Mouse (Mus musculus) forebrain, embryonic 16.5 days (tissue): ENCODE measurements at regions not wholly inside any gene's neighbourhood (a gene's known extent, or its start where the extent isn't known, plus 50 kb on each side); places are given as distances from the start of the nearest gene placed in this dataset.

Experiments
- ATAC-seq: fragments of 200-750 bp; cut with Nextera tagmentation; 2 replicates; pipeline ENCODE4 v1.8.0; 2017; ENCODE audit warnings: mild to moderate bottlenecking, moderate library complexity
- H3K27ac ChIP-seq: fragments of 300-500 bp; sonication (generic); 2 replicates; pipeline ENCODE4 v1.5.1; 2014; ENCODE audit warnings: low read length, control low read depth
- H3K27me3 ChIP-seq: fragments of 300-500 bp; sonication (generic); replicated peaks from 2 replicates; pipeline ENCODE4 v1.6.1; 2014; ENCODE audit warnings: low read length; ENCODE audit not compliant: control insufficient read depth, insufficient read depth
- H3K36me3 ChIP-seq: fragments of 300-500 bp; sonication (generic); 2 replicates; pipeline ENCODE4 v1.6.1; 2014; ENCODE audit not compliant: control insufficient read depth, insufficient read depth
- H3K4me1 ChIP-seq: fragments of 300-500 bp; sonication (generic); replicated peaks from 2 replicates; pipeline ENCODE4 v1.6.1; 2014; ENCODE audit warnings: low read length; ENCODE audit not compliant: control insufficient read depth, insufficient read depth
- H3K4me2 ChIP-seq: fragments of 300-500 bp; sonication (generic); 2 replicates; pipeline ENCODE4 v1.6.1; 2014; ENCODE audit warnings: mild to moderate bottlenecking, low read length, control low read depth
- H3K4me3 ChIP-seq: fragments of 300-500 bp; sonication (generic); replicated peaks from 2 replicates; pipeline ENCODE4 v1.5.1; 2014; ENCODE audit warnings: mild to moderate bottlenecking, low read length, control low read depth
- H3K9ac ChIP-seq: fragments of 300-500 bp; sonication (generic); replicated peaks from 2 replicates; pipeline ENCODE4 v1.6.1; 2014; ENCODE audit warnings: low read depth, low read length, control low read depth
- H3K9me3 ChIP-seq: fragments of 300-500 bp; sonication (generic); 2 replicates; pipeline ENCODE4 v1.6.1; 2016; ENCODE audit warnings: low read length; ENCODE audit not compliant: control insufficient read depth
- WGBS: fragments of 180-500 bp; shearing (Covaris S2); extraction: QIAGEN DNeasy Blood & Tissue Kit; methylation state at CpG from one replicate; pipeline ENCODE4 v1.1.7; 2014; 5-methylcytosine and 5-hydroxymethylcytosine counted together

DNA sequence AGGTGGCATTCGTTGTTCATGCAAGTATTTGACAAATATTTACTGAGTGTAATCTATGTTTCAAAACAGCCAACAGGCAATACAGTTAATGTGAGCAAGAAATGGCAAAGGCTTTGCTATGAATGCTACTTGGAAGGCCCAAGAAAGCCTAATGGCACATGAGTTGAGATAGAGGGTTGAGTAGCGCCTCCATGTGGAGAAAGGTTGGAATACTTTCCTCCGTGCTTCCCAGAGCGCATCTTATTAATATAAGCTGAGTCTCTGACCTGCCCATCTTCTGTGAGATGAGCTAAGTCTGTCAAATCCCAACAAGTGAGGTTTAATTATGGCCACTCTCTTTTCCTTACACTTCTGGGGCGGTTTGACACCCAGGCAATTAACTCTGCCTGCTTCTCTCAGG, 175.7 kb upstream of the Kazn start:
- ATAC-seq, result no peak
- Histone ChIP-seq H3K9me3 (no peaks in the 10 kb centered on the region), H3K4me3 (no peak overlapping the region), H3K27me3 (no peaks in the 10 kb centered on the region), H3K4me1 (peaks cover 24% of the 10 kb centered on the region), H3K9ac (no peak overlapping the region), H3K36me3 (no peaks in the 10 kb centered on the region), H3K27ac (no peak overlapping the region), H3K4me2 (no peak overlapping the region)
- WGBS, result 72% methylated on average over 5 of the region's 5 CpGs

DNA sequence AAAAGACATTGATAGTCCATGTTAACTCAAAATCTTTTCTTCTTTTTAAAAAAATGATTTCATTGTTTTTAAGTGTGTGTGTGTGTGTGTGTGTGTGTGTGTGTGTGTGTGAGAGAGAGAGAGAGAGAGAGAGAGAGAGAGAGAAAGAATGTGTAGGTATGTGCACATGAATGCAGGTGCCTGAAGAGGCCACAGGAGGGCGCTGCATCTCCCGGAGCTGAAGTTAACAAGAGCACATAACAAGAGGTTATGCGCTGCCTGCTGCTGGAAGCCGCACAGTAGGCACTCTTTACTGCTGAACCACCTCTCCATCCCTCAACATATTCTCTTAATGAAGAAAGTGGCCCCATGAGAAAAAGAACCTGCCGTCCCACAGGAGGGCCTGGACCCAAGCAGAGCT, 172.6 kb upstream of the Kazn start:
- Histone ChIP-seq H3K9ac (no peak overlapping the region), H3K9me3 (no peaks in the 10 kb centered on the region), H3K4me2 (no peak overlapping the region; the same call in 1 of the 2 replicates), H3K27ac (peak overlapping the region; percentile 65), H3K36me3 (no peaks in the 10 kb centered on the region), H3K27me3 (no peaks in the 10 kb centered on the region), H3K4me1 (peaks cover 26% of the 10 kb centered on the region), H3K4me3 (no peak overlapping the region)
- WGBS, result 93% methylated on average over 5 of the region's 5 CpGs
- no peak for ATAC-seq

DNA sequence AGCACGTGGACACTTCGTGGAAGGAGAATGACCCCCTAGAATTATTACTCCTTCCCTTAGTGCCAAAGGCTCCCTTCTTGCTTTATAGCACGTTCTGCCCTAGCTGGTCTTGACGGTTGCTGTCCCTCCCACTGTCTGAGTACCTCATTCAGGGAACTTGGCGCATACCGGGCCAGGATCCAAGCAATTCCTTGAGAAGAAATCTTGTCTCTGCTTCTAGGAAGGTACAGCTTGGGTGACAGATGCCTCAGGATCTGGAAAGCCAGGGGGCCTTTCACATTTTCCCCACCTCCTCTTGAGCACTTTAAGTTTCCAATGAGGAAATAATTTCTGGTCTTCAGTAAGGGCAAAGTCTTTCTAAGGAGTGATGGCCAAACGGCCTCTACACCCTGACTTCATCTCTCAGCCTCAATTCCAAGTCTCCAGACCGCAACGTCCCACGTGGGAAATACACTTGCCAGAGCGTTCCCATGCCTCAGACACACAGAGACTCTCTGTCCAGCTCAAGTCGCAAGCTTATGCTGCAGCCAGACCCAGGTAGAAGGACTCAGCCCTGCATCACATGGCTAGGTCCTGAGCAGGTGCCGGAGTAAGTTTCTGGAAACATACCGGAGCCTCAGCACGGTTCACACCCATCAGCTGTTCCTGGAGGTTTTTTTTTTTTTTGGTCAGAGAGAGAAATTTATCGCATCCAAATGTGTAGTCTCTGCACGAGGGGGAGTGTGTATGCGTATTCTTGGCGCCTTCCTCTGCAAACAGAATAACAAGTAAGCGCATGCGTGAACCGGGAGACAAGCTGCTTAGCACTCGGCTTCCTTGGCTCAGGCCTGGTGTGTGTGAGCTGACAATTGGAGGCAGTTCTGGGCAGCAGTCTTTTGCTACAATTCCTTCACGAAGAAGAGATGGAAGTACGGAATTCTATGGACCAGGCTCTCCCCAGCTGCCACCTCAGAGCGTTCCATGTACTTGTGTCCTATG, 171.7 kb upstream of the Kazn start:
- Histone ChIP-seq H3K27me3 (no peaks in the 10 kb centered on the region), H3K9ac (0 out of 2 replicates have a peak overlapping the region, but pooled peaks have one; percentile 5), H3K4me1 (peaks cover 27% of the 10 kb centered on the region), H3K9me3 (no peaks in the 10 kb centered on the region), H3K36me3 (no peaks in the 10 kb centered on the region), H3K27ac (peak overlapping the region; percentile 65), H3K4me2 (peak overlapping the region; percentile 44), H3K4me3 (peak overlapping the region; percentile 6; the same call in 1 of the 2 replicates)
- peak; percentile 91 for ATAC-seq
- 32% methylated on average over 26 of the region's 26 CpGs for WGBS

DNA sequence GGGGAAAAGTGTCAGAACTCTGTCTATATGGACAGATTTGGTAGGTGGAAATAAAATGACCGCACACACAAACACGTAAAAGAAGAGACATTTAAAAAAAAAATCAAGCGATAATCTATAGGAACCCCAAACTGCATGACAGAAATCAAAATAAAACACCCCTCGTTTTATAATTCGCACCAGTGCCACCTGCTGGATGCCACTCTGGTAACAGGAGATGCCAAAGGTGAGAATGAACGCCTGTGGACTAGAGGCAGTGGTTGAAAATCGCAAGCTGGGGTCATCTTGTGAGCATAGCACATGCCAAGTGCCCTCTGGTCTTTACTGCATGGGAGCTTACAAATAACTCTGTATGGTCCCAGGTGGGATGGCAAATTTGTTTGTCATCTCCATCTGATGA, 158.7 kb upstream of the Kazn start:
- no peak overlapping the region for H3K4me2 ChIP-seq
- H3K4me3 ChIP-seq, result no peak overlapping the region
- no peak for ATAC-seq
- H3K27me3 ChIP-seq, result no peaks in the 10 kb centered on the region
- H3K27ac ChIP-seq, result no peak overlapping the region
- H3K9me3 ChIP-seq, result 0 out of 2 replicates have a peak, but pooled peaks cover 8% of the 10 kb centered on the region
- H3K36me3 ChIP-seq, result no peaks in the 10 kb centered on the region
- 68% methylated on average over 7 of the region's 7 CpGs for WGBS
- no peak overlapping the region for H3K9ac ChIP-seq
- H3K4me1 ChIP-seq, result no peaks in the 10 kb centered on the region

DNA sequence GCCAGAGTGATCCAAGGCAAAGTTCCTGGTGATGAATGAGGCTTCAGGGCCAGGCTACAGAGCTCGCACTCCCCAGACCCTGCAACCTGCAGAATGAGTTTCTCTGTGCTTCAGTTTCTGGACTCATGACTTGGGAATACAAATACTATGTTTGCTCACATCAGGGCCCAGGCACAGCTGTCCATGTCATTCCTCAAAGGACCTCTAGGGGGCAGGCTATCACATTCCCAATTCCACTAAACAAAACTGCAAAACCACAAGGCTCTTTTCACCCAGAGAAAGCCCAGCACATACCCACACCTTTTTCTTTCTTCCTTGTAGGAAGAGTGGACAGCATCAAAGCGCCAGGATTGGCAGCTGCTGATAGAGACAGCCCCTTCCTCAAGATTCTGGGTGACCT, 153.7 kb upstream of the Kazn start:
- Histone ChIP-seq H3K4me3 (no peak overlapping the region), H3K4me2 (no peak overlapping the region), H3K27ac (no peak overlapping the region), H3K9me3 (no peaks in the 10 kb centered on the region), H3K9ac (no peak overlapping the region), H3K36me3 (no peaks in the 10 kb centered on the region), H3K27me3 (no peaks in the 10 kb centered on the region), H3K4me1 (peaks cover 15% of the 10 kb centered on the region)
- 50% methylated on average over 2 of the region's 2 CpGs for WGBS
- no peak for ATAC-seq

DNA sequence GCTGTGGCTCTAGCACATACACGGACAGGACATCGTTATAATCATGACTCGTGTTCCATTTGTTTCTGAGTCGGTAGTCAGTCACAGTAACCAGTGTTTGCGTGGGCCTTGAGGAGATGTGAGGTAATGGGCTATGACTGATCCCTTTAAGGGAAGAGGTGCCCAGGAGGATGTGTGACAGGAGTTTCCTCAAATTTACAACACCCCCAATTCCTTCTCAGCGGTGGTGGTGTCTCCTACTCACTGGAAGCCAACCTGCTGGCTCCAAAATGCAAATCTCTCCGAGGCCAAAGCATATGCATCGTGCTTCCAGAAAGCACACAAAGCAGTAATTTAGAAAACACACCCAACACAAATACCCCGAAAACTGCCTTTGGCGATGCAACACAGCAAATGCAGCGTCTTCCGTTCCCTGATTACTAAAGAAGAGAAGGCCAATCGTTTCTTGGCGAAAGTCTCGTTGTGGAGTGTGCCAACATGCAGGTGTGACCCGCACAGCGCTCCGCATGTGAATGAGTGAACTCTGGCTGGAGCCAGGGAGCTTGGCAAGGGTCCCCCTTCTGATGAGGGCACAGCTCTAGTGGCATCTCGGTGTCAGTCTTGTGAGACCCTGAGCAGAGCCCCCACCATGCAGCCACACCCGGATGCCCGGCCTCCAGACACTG, 151.5 kb upstream of the Kazn start:
- H3K4me2 ChIP-seq, result peak overlapping the region; percentile 14; the same call in 1 of the 2 replicates
- no peak overlapping the region for H3K27ac ChIP-seq
- 27% methylated on average over 21 of the region's 21 CpGs for WGBS
- no peak overlapping the region for H3K9ac ChIP-seq
- H3K36me3 ChIP-seq, result no peaks in the 10 kb centered on the region
- H3K4me1 ChIP-seq, result peaks cover 15% of the 10 kb centered on the region
- peak; percentile 44; the same call in 1 of the 2 replicates for ATAC-seq
- H3K4me3 ChIP-seq, result no peak overlapping the region
- no peaks in the 10 kb centered on the region for H3K9me3 ChIP-seq
- H3K27me3 ChIP-seq, result no peaks in the 10 kb centered on the region

DNA sequence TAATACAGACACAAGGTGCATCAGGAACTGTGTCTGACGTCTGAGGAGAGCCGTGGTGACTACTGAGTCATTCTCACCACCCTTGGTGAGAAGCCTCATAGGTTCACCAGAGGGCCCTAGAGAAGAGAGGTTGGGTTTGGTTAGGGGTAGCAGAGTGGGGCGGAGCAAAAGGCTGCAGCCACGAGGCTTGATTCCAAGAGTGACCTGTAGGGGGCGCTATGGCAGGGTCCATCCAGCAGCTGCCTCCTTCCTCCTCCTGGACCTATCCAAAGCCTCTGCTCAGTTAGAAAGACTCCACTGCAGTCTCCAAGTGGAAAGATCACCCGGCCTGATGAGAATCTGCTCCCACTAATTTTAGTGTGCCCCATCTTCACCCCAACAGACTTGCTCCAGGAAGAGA, 149.3 kb upstream of the Kazn start:
- Histone ChIP-seq H3K9ac (no peak overlapping the region), H3K9me3 (no peaks in the 10 kb centered on the region), H3K4me2 (no peak overlapping the region), H3K36me3 (no peaks in the 10 kb centered on the region), H3K4me3 (no peak overlapping the region), H3K27ac (no peak overlapping the region), H3K27me3 (no peaks in the 10 kb centered on the region), H3K4me1 (peaks cover 15% of the 10 kb centered on the region)
- 74% methylated on average over 6 of the region's 6 CpGs for WGBS
- no peak for ATAC-seq

DNA sequence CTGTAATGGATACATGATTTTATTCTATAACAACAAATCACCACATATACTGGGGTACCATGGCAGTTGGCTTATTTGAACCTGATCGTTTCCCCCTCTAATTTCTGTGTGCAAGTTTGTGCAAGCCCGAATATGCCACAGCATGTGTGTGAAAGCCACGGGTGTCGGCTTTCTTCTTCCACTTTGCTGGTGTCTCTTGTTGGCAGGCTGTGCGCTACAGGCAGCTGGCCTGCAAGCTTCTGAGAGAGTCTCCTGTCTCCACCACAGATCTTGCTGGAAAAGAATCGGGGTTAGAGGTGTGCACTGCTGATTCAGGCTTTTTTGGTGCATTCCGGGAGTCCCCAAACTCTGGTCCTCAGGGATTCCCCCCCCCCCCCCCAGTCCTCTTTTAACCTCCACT, 142.0 kb upstream of the Kazn start:
- no peak for ATAC-seq
- no peak overlapping the region for H3K4me2 ChIP-seq
- H3K4me1 ChIP-seq, result peaks cover 13% of the 10 kb centered on the region; the same call in 1 of the 2 replicates
- no peaks in the 10 kb centered on the region for H3K9me3 ChIP-seq
- H3K9ac ChIP-seq, result no peak overlapping the region
- 63% methylated on average over 7 of the region's 7 CpGs for whole genome bisulfite sequencing
- H3K27ac ChIP-seq, result no peak overlapping the region
- H3K4me3 ChIP-seq, result no peak overlapping the region
- H3K36me3 ChIP-seq, result no peaks in the 10 kb centered on the region
- no peaks in the 10 kb centered on the region for H3K27me3 ChIP-seq

DNA sequence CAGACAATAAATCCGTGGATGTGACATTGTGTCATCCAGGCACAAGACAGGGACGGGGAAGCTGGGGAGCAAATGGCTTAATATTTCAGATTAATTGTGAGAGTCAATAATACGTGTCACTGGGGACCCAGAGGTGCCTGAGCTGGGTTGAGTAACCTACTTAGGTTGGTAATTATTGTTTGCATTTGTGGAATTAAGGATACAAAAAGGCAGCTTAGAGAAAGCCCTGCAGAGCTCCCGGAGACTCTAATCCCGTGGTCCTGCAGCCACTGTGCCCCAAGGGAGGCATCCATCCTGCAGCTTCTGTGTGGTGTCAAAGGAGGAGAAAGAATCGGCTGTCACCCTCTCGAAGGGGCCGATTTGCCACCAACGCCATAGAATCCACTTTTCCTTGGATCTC, 139.3 kb upstream of the Kazn start:
- H3K36me3 ChIP-seq, result no peaks in the 10 kb centered on the region
- H3K4me3 ChIP-seq, result no peak overlapping the region
- no peak overlapping the region for H3K9ac ChIP-seq
- no peak overlapping the region for H3K4me2 ChIP-seq
- WGBS, result 8% methylated on average over 9 of the region's 9 CpGs
- no peaks in the 10 kb centered on the region for H3K27me3 ChIP-seq
- H3K27ac ChIP-seq, result no peak overlapping the region
- no peaks in the 10 kb centered on the region for H3K9me3 ChIP-seq
- no peak for ATAC-seq
- peaks cover 16% of the 10 kb centered on the region; the same call in 1 of the 2 replicates for H3K4me1 ChIP-seq
